Mouse (Mus musculus) stomach, embryonic 16.5 days (tissue): Measurements from ENCODE around the gene Mgam. TPM values are rescaled to one million over a fixed set of nuclear protein-coding genes. Genes with fewer than 3 reads are reported as not detected.

Experiments
- ATAC-seq: fragments of 200-750 bp; cut with Nextera tagmentation; 2 replicates; pipeline ENCODE4 v1.8.0; 2017; ENCODE audit warnings: moderate number of reproducible peaks, moderate TSS enrichment; ENCODE audit not compliant: insufficient read depth, low FRiP score
- H3K27ac ChIP-seq: fragments of 300-500 bp; sonication (generic); 2 replicates; pipeline ENCODE4 v1.5.1; 2014; ENCODE audit warnings: low read length
- H3K27me3 ChIP-seq: fragments of 300-500 bp; sonication (generic); 2 replicates; pipeline ENCODE4 v1.6.1; 2014; ENCODE audit warnings: low read length, control low read depth, mixed read lengths; ENCODE audit not compliant: control insufficient read depth, insufficient read depth
- H3K36me3 ChIP-seq: fragments of 300-500 bp; sonication (generic); 2 replicates; pipeline ENCODE4 v1.6.1; 2014; ENCODE audit warnings: low read length; ENCODE audit not compliant: control insufficient read depth, insufficient read depth
- H3K4me1 ChIP-seq: fragments of 300-500 bp; sonication (generic); 2 replicates; pipeline ENCODE4 v1.6.1; 2014; ENCODE audit warnings: low read length, control low read depth, mixed read lengths; ENCODE audit not compliant: control insufficient read depth, insufficient read depth
- H3K4me2 ChIP-seq: fragments of 300-500 bp; sonication (generic); 2 replicates; pipeline ENCODE4 v1.6.1; 2014; ENCODE audit warnings: low read depth, low read length, mixed read lengths
- H3K4me3 ChIP-seq: fragments of 300-500 bp; sonication (generic); replicated peaks from 2 replicates; pipeline ENCODE4 v1.5.1; 2014; ENCODE audit warnings: mild to moderate bottlenecking, low read length
- H3K9ac ChIP-seq: fragments of 300-500 bp; sonication (generic); 2 replicates; pipeline ENCODE4 v1.6.1; 2014; ENCODE audit warnings: low read length
- H3K9me3 ChIP-seq: fragments of 300-500 bp; sonication (generic); replicated peaks from 2 replicates; pipeline ENCODE4 v1.6.1; 2016; ENCODE audit warnings: low read length, control low read depth; ENCODE audit not compliant: control insufficient read depth
- whole genome bisulfite sequencing: fragments of 180-500 bp; shearing (Covaris S2); extraction: QIAGEN DNeasy Blood & Tissue Kit; methylation state at CpG from one replicate; pipeline ENCODE4 v1.1.7; 2014; 5-methylcytosine and 5-hydroxymethylcytosine counted together
- polyA plus RNA-seq: library from polyadenylated mRNA; unstranded; fragments of >200 nt; fragmentation: Nextera tagmentation; extraction: Ambion mirVana; gene quantifications from 2 replicates; pipeline ENCODE4 v1.2.1, GENCODE M21; 2015

Mgam gene
- polyA plus RNA-seq, 1 experiment from 2014 or later = 3.9 TPM

GRCm38 (mm10) chr6:40778458-40778857, 149.8 kb downstream of the Mgam start:
- WGBS = 82% methylated on average over 4 of the region's 4 CpGs
- no peak overlapping the region for H3K4me2 ChIP-seq
- H3K27me3 ChIP-seq = no peaks in the 10 kb centered on the region
- H3K36me3 ChIP-seq = no peaks in the 10 kb centered on the region
- no peak overlapping the region for H3K4me3 ChIP-seq
- no peaks in the 10 kb centered on the region for H3K4me1 ChIP-seq
- ATAC-seq = no peak
- no peaks in the 10 kb centered on the region for H3K9me3 ChIP-seq
- H3K27ac ChIP-seq = no peak overlapping the region
- no peak overlapping the region for H3K9ac ChIP-seq

GRCm38 (mm10) chr6:40783637-40784036, 155.0 kb downstream of the Mgam start:
- no peak overlapping the region for H3K9ac ChIP-seq
- WGBS = 83% methylated on average over 1 of the region's 1 CpGs
- no peaks in the 10 kb centered on the region for H3K36me3 ChIP-seq
- no peaks in the 10 kb centered on the region for H3K4me1 ChIP-seq
- ATAC-seq = 0 out of 2 replicates have a peak, but pooled peaks have one; percentile 25
- H3K27me3 ChIP-seq = no peaks in the 10 kb centered on the region
- no peak overlapping the region for H3K4me3 ChIP-seq
- no peak overlapping the region for H3K4me2 ChIP-seq
- no peaks in the 10 kb centered on the region for H3K9me3 ChIP-seq
- H3K27ac ChIP-seq = no peak overlapping the region

DNA sequence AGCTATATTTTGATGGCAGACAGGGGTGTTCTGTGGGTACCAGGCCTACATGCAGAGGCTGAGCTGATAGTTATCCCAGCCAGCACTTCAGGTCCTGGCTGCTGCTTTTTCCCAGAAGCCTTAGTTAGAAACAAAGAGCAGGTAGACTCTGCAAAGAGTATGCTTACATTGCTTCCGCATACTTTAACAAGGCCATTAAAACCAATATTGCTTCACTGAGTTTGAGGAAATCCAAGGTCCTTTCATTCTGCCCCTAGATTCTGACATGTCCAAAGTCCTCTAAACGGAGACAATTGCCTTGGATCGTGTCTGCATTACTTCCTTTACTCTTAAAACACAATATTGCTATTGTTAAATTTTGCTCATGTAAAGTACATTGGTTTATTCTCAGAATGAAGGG, 155.7 kb downstream of the Mgam start:
- no peaks in the 10 kb centered on the region for H3K36me3 ChIP-seq
- ATAC-seq = no peak
- H3K9me3 ChIP-seq = no peaks in the 10 kb centered on the region
- WGBS = 73% methylated on average over 3 of the region's 3 CpGs
- no peaks in the 10 kb centered on the region for H3K4me1 ChIP-seq
- H3K4me2 ChIP-seq = no peak overlapping the region
- no peaks in the 10 kb centered on the region for H3K27me3 ChIP-seq
- no peak overlapping the region for H3K4me3 ChIP-seq
- H3K9ac ChIP-seq = no peak overlapping the region
- H3K27ac ChIP-seq = no peak overlapping the region

DNA sequence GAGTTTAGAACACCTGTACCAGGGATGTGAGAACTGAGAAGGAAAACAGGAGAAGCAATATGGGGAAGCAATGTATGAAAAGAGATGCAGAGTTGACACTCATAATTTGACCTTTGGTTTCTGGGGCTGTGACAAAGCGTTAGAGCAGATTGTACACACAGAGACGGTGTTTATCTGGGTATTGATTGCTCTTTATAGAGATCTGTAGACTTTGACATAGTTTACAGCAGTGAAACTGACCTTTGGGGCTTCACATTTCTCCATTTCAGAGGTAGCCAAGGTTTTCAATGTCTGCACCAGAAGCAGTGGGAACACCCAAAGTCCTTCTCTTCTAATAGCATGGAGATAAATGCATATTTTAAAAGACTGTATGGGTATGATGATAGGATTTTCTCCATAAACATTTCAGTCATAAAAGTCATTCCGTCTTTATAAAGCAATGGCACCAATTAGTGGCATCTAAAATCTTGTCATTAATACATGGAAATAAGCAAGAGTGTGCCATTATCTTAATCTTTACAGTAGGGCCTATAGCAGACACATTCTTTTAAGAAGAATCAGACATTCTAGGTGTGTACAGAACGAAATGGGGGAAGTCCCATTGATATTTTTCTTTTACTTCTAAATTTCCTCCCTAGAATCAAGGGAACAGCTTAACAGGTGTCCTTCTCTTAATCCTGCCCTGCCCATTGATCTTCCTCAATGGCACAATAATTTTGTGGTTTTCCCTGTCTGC, 166.6 kb downstream of the Mgam start:
- WGBS = 65% methylated on average over 4 of the region's 4 CpGs
- Histone ChIP-seq H3K9ac (no peak overlapping the region), H3K36me3 (no peaks in the 10 kb centered on the region), H3K4me1 (no peaks in the 10 kb centered on the region), H3K27me3 (no peaks in the 10 kb centered on the region), H3K4me3 (no peak overlapping the region), H3K4me2 (no peak overlapping the region), H3K9me3 (no peaks in the 10 kb centered on the region), H3K27ac (no peak overlapping the region)
- no peak for ATAC-seq

DNA sequence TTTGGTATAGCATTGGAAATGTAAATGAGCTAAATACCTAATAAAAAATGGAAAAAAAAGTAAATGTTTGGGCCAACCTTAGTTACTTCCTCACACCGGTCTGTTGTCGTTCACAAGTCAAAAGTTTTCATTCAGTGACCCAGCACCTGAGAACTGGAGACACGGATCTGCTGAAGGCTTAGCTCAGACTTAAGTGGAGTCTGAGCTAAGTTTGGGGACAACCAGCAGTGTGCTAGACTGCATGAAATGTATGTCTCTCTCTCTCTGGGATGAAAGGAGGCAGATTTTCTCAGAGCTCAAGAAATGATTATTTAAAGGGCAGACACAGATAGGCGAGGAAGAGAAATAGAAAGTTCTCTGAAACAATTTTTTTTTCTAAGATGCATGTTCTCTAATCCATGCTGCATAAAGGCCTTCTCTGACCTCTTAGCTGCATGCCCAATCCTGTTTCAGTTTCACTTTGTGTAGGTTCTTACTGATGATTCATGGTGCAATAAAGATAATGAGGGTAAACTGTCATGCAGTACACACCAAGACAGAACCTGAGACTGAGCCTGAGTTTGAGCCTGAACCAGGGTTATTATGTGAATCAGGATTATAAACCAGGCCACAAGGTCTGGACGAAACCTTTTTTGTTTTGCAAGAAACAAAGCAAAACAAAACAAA, 189.7 kb downstream of the Mgam start:
- no peak for ATAC-seq
- 76% methylated on average over 5 of the region's 5 CpGs for WGBS
- Histone ChIP-seq H3K4me2 (no peak overlapping the region), H3K27me3 (no peaks in the 10 kb centered on the region), H3K4me3 (no peak overlapping the region), H3K9me3 (no peaks in the 10 kb centered on the region), H3K4me1 (no peaks in the 10 kb centered on the region), H3K36me3 (no peaks in the 10 kb centered on the region), H3K27ac (no peak overlapping the region), H3K9ac (no peak overlapping the region)

Other genes starting within 250 kb of the Mgam start
- gene E330009J07Rik, start 192.7 kb upstream of the Mgam start, polyA plus RNA-seq = 16.6 and 19.8 TPM in 2 replicates
- not detected in 2 replicates for gene Wee2, start 189.7 kb upstream of the Mgam start, polyA plus RNA-seq
- 135 and 143 TPM in 2 replicates for gene Ssbp1, start 157.5 kb upstream of the Mgam start, polyA plus RNA-seq
- not detected in 2 replicates for gene Tas2r137, start 137.6 kb upstream of the Mgam start, polyA plus RNA-seq
- not detected in 2 replicates for gene Tas2r108, start 135.3 kb upstream of the Mgam start, polyA plus RNA-seq
- gene Prss37, start 109.3 kb upstream of the Mgam start, polyA plus RNA-seq = not detected in 2 replicates
- gene Olfr461, start 73.8 kb upstream of the Mgam start, polyA plus RNA-seq = 0.09 TPM in 1 of 2 replicates, not detected in the other
- not detected in 2 replicates for gene Olfr460, start 59.3 kb upstream of the Mgam start, polyA plus RNA-seq
- 1.8 and 2.8 TPM in 2 replicates for gene Clec5a, start 43.0 kb upstream of the Mgam start, polyA plus RNA-seq
- not detected in 2 replicates for gene Tas2r138, start 15.5 kb upstream of the Mgam start, polyA plus RNA-seq